14 mouse cellular contexts compared by ENCODE assay signal in the genomic region with DNA sequence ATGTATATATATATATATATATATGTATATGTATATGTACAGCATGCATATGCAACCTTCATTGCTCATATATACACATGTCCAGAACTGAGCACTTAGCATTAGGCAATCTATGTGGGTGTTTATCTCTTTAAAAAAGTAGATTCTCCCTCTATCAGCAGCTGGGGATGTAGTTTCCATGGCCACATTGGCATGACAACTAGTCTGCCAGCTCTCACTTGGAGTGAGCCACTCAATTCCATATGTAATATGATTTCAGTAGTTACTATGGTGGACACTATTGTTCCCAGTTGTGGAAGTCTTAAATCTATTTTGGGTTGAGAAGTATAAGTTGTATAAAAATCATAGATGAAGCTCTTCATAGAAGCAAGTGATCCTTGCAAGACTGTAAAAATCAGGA.
"Had no signal": no experiment of that assay in that cellular context is flagged by ENCODE, and none has a peak within 500 bp of the region (broad histone marks: within the 10 kb centered on the region; RNA-seq: fewer than 3 reads in every experiment).

No protein-coding gene starts in this region.

- DNase-seq: kidney, adult 18-20 months; kidney, postnatal 10 days; kidney, postnatal 4 days; left cerebral cortex, postnatal 4 days; lung, adult 2 months; lung, postnatal 36 days; thymus, postnatal 4 days had no signal

- H3K4me1 ChIP-seq: intestine, embryonic 15.5 days; liver, embryonic 15.5 days; midbrain, embryonic 13.5 days; neural tube, embryonic 12.5 days had no signal

- H3K9ac ChIP-seq: intestine, embryonic 15.5 days; liver, embryonic 15.5 days; midbrain, embryonic 13.5 days; neural tube, embryonic 12.5 days had no signal

- H3K36me3 ChIP-seq: intestine, embryonic 15.5 days; liver, embryonic 15.5 days; midbrain, embryonic 13.5 days; neural tube, embryonic 12.5 days had no signal

- H3K27me3 ChIP-seq: intestine, embryonic 15.5 days; liver, embryonic 15.5 days; midbrain, embryonic 13.5 days; neural tube, embryonic 12.5 days had no signal

- H3K9me3 ChIP-seq: intestine, embryonic 15.5 days; liver, embryonic 15.5 days; midbrain, embryonic 13.5 days; neural tube, embryonic 12.5 days had no signal

- ATAC-seq: intestine, embryonic 15.5 days; lung, postnatal 0 days; midbrain, embryonic 13.5 days had no signal

- H3K4me2 ChIP-seq: intestine, embryonic 15.5 days; liver, embryonic 11.5 days; liver, embryonic 15.5 days; midbrain, embryonic 13.5 days; neural tube, embryonic 12.5 days had no signal

- H3K4me3 ChIP-seq: intestine, embryonic 15.5 days; liver, embryonic 15.5 days; midbrain, embryonic 13.5 days; neural tube, embryonic 12.5 days had no signal

- H3K27ac ChIP-seq: intestine, embryonic 15.5 days; liver, embryonic 15.5 days; midbrain, embryonic 13.5 days; neural tube, embryonic 12.5 days; stomach, postnatal 0 days had no signal
